Mouse (Mus musculus) ES-Bruce4 (cell line): ENCODE results near the gene Cyba. TPM values are rescaled to one million over a fixed set of nuclear protein-coding genes. Genes with fewer than 3 reads are reported as not detected.

Experiments
- H3K27ac ChIP-seq: 2 replicates; pipeline ENCODE4 v1.5.1; 2012; ENCODE audit warnings: low read length, inconsistent platforms; ENCODE audit not compliant: insufficient read depth
- H3K27me3 ChIP-seq: 2 replicates; pipeline ENCODE4 v1.6.1; 2012; ENCODE audit warnings: mild to moderate bottlenecking, low read length, inconsistent platforms; ENCODE audit not compliant: control insufficient read depth, poor library complexity, insufficient read depth, severe bottlenecking
- H3K36me3 ChIP-seq: 2 replicates; pipeline ENCODE4 v1.6.1; 2012; ENCODE audit warnings: inconsistent platforms, mild to moderate bottlenecking, low read length, moderate library complexity; ENCODE audit not compliant: control insufficient read depth, poor library complexity, insufficient read depth, severe bottlenecking
- H3K4me1 ChIP-seq: one replicate; pipeline ENCODE4 v1.8.1; 2011; ENCODE audit warnings: low read length; ENCODE audit not compliant: control insufficient read depth, insufficient read depth
- H3K4me3 ChIP-seq: 2 replicates; pipeline ENCODE4 v1.5.1; 2011; ENCODE audit warnings: low read depth, mild to moderate bottlenecking, low read length
- H3K9ac ChIP-seq: 2 replicates; pipeline ENCODE4 v1.6.1; 2012; ENCODE audit warnings: low read depth, mild to moderate bottlenecking, inconsistent platforms; ENCODE audit not compliant: poor library complexity, severe bottlenecking
- H3K9me3 ChIP-seq: replicated peaks from 2 replicates; pipeline ENCODE4 v1.6.1; 2012; ENCODE audit warnings: mild to moderate bottlenecking, low read length, inconsistent platforms; ENCODE audit not compliant: control insufficient read depth, poor library complexity, insufficient read depth, severe bottlenecking
- CTCF ChIP-seq: IDR thresholded peaks from one replicate; pipeline ENCODE4 v1.8.1; 2011; ENCODE audit warnings: low read depth, low read length
- EP300 ChIP-seq: IDR thresholded peaks from 2 replicates; pipeline ENCODE4 v1.6.1; 2011; ENCODE audit warnings: low read depth, low read length; ENCODE audit not compliant: insufficient read depth
- POLR2A ChIP-seq: IDR thresholded peaks from one replicate; pipeline ENCODE4 v1.8.1; 2011; ENCODE audit warnings: low read length; ENCODE audit not compliant: insufficient read depth
- polyA plus RNA-seq: library from polyadenylated mRNA; stranded (reverse); fragments of >200 nt; gene quantifications from 2 replicates; pipeline ENCODE4 v1.2.4, GENCODE M21; 2011; ENCODE audit warnings: low read depth; ENCODE audit not compliant: missing spikeins, insufficient read depth, insufficient read length

Gene Cyba
- polyA plus RNA-seq, 1 experiment: 76.1 TPM

GRCm38 (mm10) chr8:122430058-122430636, 2.6 kb downstream of the Cyba start:
- TF ChIP-seq POLR2A: no peak
- no peak for TF ChIP-seq EP300
- TF ChIP-seq CTCF: no peak
- no peaks in the 10 kb centered on the region for H3K27me3 ChIP-seq
- peaks cover 4% of the 10 kb centered on the region for H3K36me3 ChIP-seq
- H3K4me3 ChIP-seq: no peak overlapping the region
- no peaks in the 10 kb centered on the region for H3K9me3 ChIP-seq
- no peaks in the 10 kb centered on the region for H3K4me1 ChIP-seq
- no peak overlapping the region for H3K27ac ChIP-seq
- no peak overlapping the region for H3K9ac ChIP-seq

GRCm38 (mm10) chr8:122428163-122428562, 4.6 kb downstream of the Cyba start:
- peaks cover 3% of the 10 kb centered on the region for H3K4me1 ChIP-seq
- H3K4me3 ChIP-seq: no peak overlapping the region
- no peaks in the 10 kb centered on the region for H3K9me3 ChIP-seq
- no peak overlapping the region for H3K9ac ChIP-seq
- no peaks in the 10 kb centered on the region for H3K36me3 ChIP-seq
- no peaks in the 10 kb centered on the region for H3K27me3 ChIP-seq
- TF ChIP-seq CTCF: no peak
- TF ChIP-seq EP300: no peak
- TF ChIP-seq POLR2A: no peak
- no peak overlapping the region for H3K27ac ChIP-seq

- H3K9ac ChIP-seq: no peak overlapping the region
- no peak overlapping the region for H3K27ac ChIP-seq
- TF ChIP-seq EP300: no peak
- TF ChIP-seq POLR2A: no peak
- no peak for TF ChIP-seq CTCF
- H3K27me3 ChIP-seq: no peaks in the 10 kb centered on the region
- H3K4me3 ChIP-seq: no peak overlapping the region
- H3K36me3 ChIP-seq: no peaks in the 10 kb centered on the region
- no peaks in the 10 kb centered on the region for H3K9me3 ChIP-seq
- H3K4me1 ChIP-seq: peaks cover 3% of the 10 kb centered on the region
Observed at GRCm38 (mm10) chr8:122427607-122428006, 5.1 kb downstream of the Cyba start.

GRCm38 (mm10) chr8:122426145-122426544, 6.6 kb downstream of the Cyba start:
- no peak overlapping the region for H3K27ac ChIP-seq
- H3K9me3 ChIP-seq: no peaks in the 10 kb centered on the region
- TF ChIP-seq CTCF (no peak), POLR2A (no peak)
- no peaks in the 10 kb centered on the region for H3K27me3 ChIP-seq
- H3K4me3 ChIP-seq: no peak overlapping the region
- peaks cover 3% of the 10 kb centered on the region for H3K4me1 ChIP-seq
- H3K36me3 ChIP-seq: no peaks in the 10 kb centered on the region
- no peak overlapping the region for H3K9ac ChIP-seq

GRCm38 (mm10) chr8:122423659-122424058, 9.1 kb downstream of the Cyba start:
- H3K27ac ChIP-seq: no peak overlapping the region
- no peak overlapping the region; the same call in 1 of the 2 replicates for H3K9ac ChIP-seq
- no peaks in the 10 kb centered on the region for H3K9me3 ChIP-seq
- no peak overlapping the region; the same call in 1 of the 2 replicates for H3K4me3 ChIP-seq
- no peaks in the 10 kb centered on the region for H3K36me3 ChIP-seq
- TF ChIP-seq POLR2A (no peak), EP300 (peak; percentile 20; the same call in 1 of the 2 replicates)
- peaks cover 3% of the 10 kb centered on the region for H3K4me1 ChIP-seq
- H3K27me3 ChIP-seq: no peaks in the 10 kb centered on the region

- H3K27ac ChIP-seq: no peak overlapping the region
- H3K9ac ChIP-seq: no peak overlapping the region
- H3K4me1 ChIP-seq: peaks cover 3% of the 10 kb centered on the region
- no peak for TF ChIP-seq EP300
- no peak for TF ChIP-seq CTCF
- TF ChIP-seq POLR2A: no peak
- H3K9me3 ChIP-seq: no peaks in the 10 kb centered on the region
- H3K27me3 ChIP-seq: no peaks in the 10 kb centered on the region
- peak overlapping the region; percentile 14 for H3K4me3 ChIP-seq
- no peaks in the 10 kb centered on the region for H3K36me3 ChIP-seq
Observed at GRCm38 (mm10) chr8:122423217-122423616, 9.5 kb downstream of the Cyba start.
